Mouse (Mus musculus): ENCODE measurements at regions not wholly inside any gene's neighbourhood (a gene's known extent, or its start where the extent isn't known, plus 50 kb on each side); places are given as distances from the start of the nearest gene placed in this dataset.

GRCm38 (mm10) chr1:193935969-193936368 lies 565.9 kb upstream of the Camk1g start:
- TF ChIP-seq GATA1 (IDR thresholded peaks at IDR 0.05; ENCODE audit: low read length) (no peak), TAL1 (IDR thresholded peaks at IDR 0.05; ENCODE audit: low read length) (no peak)
